Mouse (Mus musculus) forebrain, postnatal 0 days (tissue): Measurements from ENCODE around the gene Agrn. TPM values are rescaled to one million over a fixed set of nuclear protein-coding genes. Genes with fewer than 3 reads are reported as not detected.

Experiments used
- ATAC-seq: fragments of 200-750 bp; cut with Nextera tagmentation; 2 replicates; pipeline ENCODE4 v1.8.0; 2017; ENCODE audit warnings: mild to moderate bottlenecking, moderate library complexity
- DNase-seq: peaks from one replicate; pipeline ENCODE4 v3.0.0-alpha.2; 2015
- H3K27ac ChIP-seq: fragments of 300-500 bp; sonication (generic); 2 replicates; pipeline ENCODE4 v1.5.1; 2014; ENCODE audit warnings: low read depth, mild to moderate bottlenecking, antibody characterized with exemption, low read length, moderate library complexity, mixed read lengths
- H3K27me3 ChIP-seq: fragments of 300-500 bp; sonication (generic); 2 replicates; pipeline ENCODE4 v1.6.1; 2014; ENCODE audit warnings: mild to moderate bottlenecking, low read length, mixed read lengths; ENCODE audit not compliant: insufficient read depth
- H3K36me3 ChIP-seq: fragments of 300-500 bp; sonication (generic); 2 replicates; pipeline ENCODE4 v1.6.1; 2014; ENCODE audit warnings: mild to moderate bottlenecking, moderate library complexity; ENCODE audit not compliant: insufficient read depth
- H3K4me1 ChIP-seq: fragments of 300-500 bp; sonication (generic); 2 replicates; pipeline ENCODE4 v1.6.1; 2014; ENCODE audit warnings: antibody characterized with exemption; ENCODE audit not compliant: insufficient read depth
- H3K4me2 ChIP-seq: fragments of 300-500 bp; sonication (generic); 2 replicates; pipeline ENCODE4 v1.6.1; 2014; ENCODE audit warnings: low read depth, mild to moderate bottlenecking, moderate library complexity
- H3K4me3 ChIP-seq: fragments of 300-500 bp; sonication (generic); 2 replicates; pipeline ENCODE4 v1.5.1; 2014; ENCODE audit warnings: low read depth, low read length, mixed read lengths
- H3K9ac ChIP-seq: fragments of 300-500 bp; sonication (generic); 2 replicates; pipeline ENCODE4 v1.6.1; 2014; ENCODE audit warnings: mild to moderate bottlenecking
- H3K9me3 ChIP-seq: fragments of 300-500 bp; sonication (generic); 2 replicates; pipeline ENCODE4 v1.6.1; 2016; ENCODE audit warnings: low read length
- CTCF ChIP-seq: sonication (generic); IDR thresholded peaks from 2 replicates; pipeline ENCODE4 v1.5.1; 2016; ENCODE audit warnings: antibody characterized with exemption, control low read depth, low read depth
- WGBS: fragments of 180-500 bp; shearing (Covaris S2); extraction: QIAGEN DNeasy Blood & Tissue Kit; methylation state at CpG from one replicate; pipeline ENCODE4 v1.1.7; 2014; 5-methylcytosine and 5-hydroxymethylcytosine counted together
- polyA plus RNA-seq: library from polyadenylated mRNA; unstranded; fragments of >200 nt; fragmentation: Nextera tagmentation; extraction: Ambion mirVana; gene quantifications from 2 replicates; pipeline ENCODE4 v1.2.1, GENCODE M21; 2015
- total RNA-seq: library from RNA; depleted of rRNA; stranded (reverse); fragments of >200 nt; gene quantifications from 2 replicates; pipeline ENCODE4 v1.2.3, GENCODE M21; 2014

Gene Agrn
- total and polyA plus RNA-seq, 2 experiments from 2014 or later = 61.3 to 261 TPM

GRCm38 (mm10) chr4:156200623-156201475 is 3.6 kb upstream of the Agrn start, which contains the start of gene Isg15:
Isg15 (minus strand) TSS chr4:156200818.
- Histone ChIP-seq H3K9ac (no peak within 1 kb of the TSS), H3K27me3 (no peaks in the 10 kb centered on the region)
- 64% methylated on average over 10 of the region's 10 CpGs for WGBS

GRCm38 (mm10) chr4:156197829-156198205 is 529 bp upstream of the Agrn start:
- no peaks in the 10 kb centered on the region for H3K36me3 ChIP-seq
- peak; percentile 59; the same call in 1 of the 2 replicates for TF ChIP-seq CTCF
- peak overlapping the region; percentile 78 for H3K4me3 ChIP-seq
- peak overlapping the region; percentile 80 for H3K27ac ChIP-seq
- peaks cover 14% of the 10 kb centered on the region for H3K4me1 ChIP-seq
- WGBS = 1% methylated on average over 26 of the region's 26 CpGs
- peak overlapping the region; percentile 91 for H3K4me2 ChIP-seq
- DNase-seq (peak; percentile 86), ATAC-seq (peak; percentile 88)
- no peaks in the 10 kb centered on the region for H3K27me3 ChIP-seq
- H3K9me3 ChIP-seq = no peaks in the 10 kb centered on the region
- peak overlapping the region; percentile 69 for H3K9ac ChIP-seq

More at GRCm38 (mm10) chr4:156200623-156201475, 3.6 kb upstream of the Agrn start, which contains the start of gene Isg15:
- H3K4me3 ChIP-seq = no peak within 1 kb of the TSS
- no peak within 1 kb of the TSS for H3K27ac ChIP-seq
- no peak for DNase-seq
- ATAC-seq = no peak
- H3K9me3 ChIP-seq = no peaks in the 10 kb centered on the region
- H3K4me1 ChIP-seq = peaks cover 16% of the 10 kb centered on the region
- H3K4me2 ChIP-seq = no peak within 1 kb of the TSS
- no peak for TF ChIP-seq CTCF
- H3K36me3 ChIP-seq = no peaks in the 10 kb centered on the region

GRCm38 (mm10) chr4:156195927-156196870 is 1.1 kb downstream of the Agrn start:
- no peak for TF ChIP-seq CTCF
- H3K4me1 ChIP-seq = peaks cover 11% of the 10 kb centered on the region
- ATAC-seq (no peak), DNase-seq (peak; percentile 78)
- no peaks in the 10 kb centered on the region for H3K9me3 ChIP-seq
- peak overlapping the region; percentile 91 for H3K4me2 ChIP-seq
- H3K27ac ChIP-seq = 0 out of 2 replicates have a peak overlapping the region, but pooled peaks have one; percentile 9
- H3K36me3 ChIP-seq = peaks cover 13% of the 10 kb centered on the region; the same call in 1 of the 2 replicates
- WGBS = 2% methylated on average over 35 of the region's 35 CpGs
- peak overlapping the region; percentile 78 for H3K4me3 ChIP-seq
- peak overlapping the region; percentile 69 for H3K9ac ChIP-seq
- H3K27me3 ChIP-seq = no peaks in the 10 kb centered on the region

- no peak for TF ChIP-seq CTCF
- H3K4me2 ChIP-seq = no peak overlapping the region
- WGBS = 45% methylated on average over 6 of the region's 6 CpGs
Observed at GRCm38 (mm10) chr4:156194346-156194745, 2.9 kb downstream of the Agrn start.

DNA sequence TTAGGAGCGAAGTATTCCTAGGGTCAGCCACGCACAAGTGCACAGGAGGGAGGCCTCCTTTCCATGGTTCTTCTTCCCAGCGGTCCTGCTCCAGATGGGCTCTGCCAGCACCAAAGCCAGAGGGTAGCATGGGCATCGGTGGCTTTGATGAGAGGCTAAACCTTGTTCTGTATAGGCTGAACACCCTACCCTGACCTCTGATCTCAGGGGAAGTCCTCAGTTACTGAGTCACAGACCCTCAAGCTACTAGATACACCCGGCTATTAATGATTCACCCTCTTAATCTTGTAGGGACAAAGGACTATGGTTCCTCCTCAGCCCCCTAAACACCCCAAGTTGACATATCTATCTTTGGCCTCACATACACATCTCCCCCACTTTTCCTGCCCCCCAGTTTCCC is 3.4 kb downstream of the Agrn start:
- Histone ChIP-seq H3K27me3 (no peaks in the 10 kb centered on the region), H3K9ac (no peak overlapping the region), H3K4me1 (peaks cover 15% of the 10 kb centered on the region), H3K36me3 (peaks cover 25% of the 10 kb centered on the region; the same call in 1 of the 2 replicates), H3K9me3 (no peaks in the 10 kb centered on the region), H3K4me2 (no peak overlapping the region), H3K4me3 (no peak overlapping the region), H3K27ac (no peak overlapping the region)
- no peak for TF ChIP-seq CTCF
- no peak for ATAC-seq
- no peak for DNase-seq
- 73% methylated on average over 5 of the region's 5 CpGs for WGBS

More at GRCm38 (mm10) chr4:156194346-156194745, 2.9 kb downstream of the Agrn start:
- H3K36me3 ChIP-seq = peaks cover 25% of the 10 kb centered on the region; the same call in 1 of the 2 replicates
- DNase-seq (no peak), ATAC-seq (no peak)
- H3K9me3 ChIP-seq = no peaks in the 10 kb centered on the region
- no peak overlapping the region for H3K4me3 ChIP-seq
- no peak overlapping the region for H3K27ac ChIP-seq
- peaks cover 11% of the 10 kb centered on the region for H3K4me1 ChIP-seq
- no peaks in the 10 kb centered on the region for H3K27me3 ChIP-seq
- no peak overlapping the region for H3K9ac ChIP-seq

DNA sequence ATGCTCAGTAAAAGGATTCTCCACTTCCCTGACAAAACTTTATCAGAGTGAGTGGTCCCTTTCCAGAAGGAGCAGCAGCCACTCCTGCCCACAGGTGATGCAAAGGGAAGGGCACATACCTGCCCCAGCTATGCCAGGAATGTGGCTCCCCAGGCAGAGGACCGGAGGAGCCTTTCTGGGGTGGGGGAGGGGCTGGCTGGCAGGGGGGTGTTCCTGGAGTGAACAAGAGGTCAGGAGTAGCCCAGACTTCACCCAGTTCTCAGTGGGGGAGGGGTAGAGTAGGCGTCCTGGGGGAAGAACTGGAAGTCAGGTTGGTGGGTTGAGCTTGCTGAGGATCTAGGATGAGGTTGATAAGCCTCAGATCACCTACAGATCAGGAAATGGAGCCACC is 4.1 kb downstream of the Agrn start:
- ATAC-seq (no peak), DNase-seq (no peak)
- no peak overlapping the region for H3K4me2 ChIP-seq
- no peak overlapping the region for H3K9ac ChIP-seq
- 27% methylated on average over 2 of the region's 2 CpGs for WGBS
- TF ChIP-seq CTCF = no peak
- peaks cover 22% of the 10 kb centered on the region for H3K4me1 ChIP-seq
- H3K9me3 ChIP-seq = no peaks in the 10 kb centered on the region
- no peak overlapping the region for H3K4me3 ChIP-seq
- no peak overlapping the region for H3K27ac ChIP-seq
- H3K27me3 ChIP-seq = no peaks in the 10 kb centered on the region
- peaks cover 25% of the 10 kb centered on the region; the same call in 1 of the 2 replicates for H3K36me3 ChIP-seq
